Mouse (Mus musculus): Measurements from ENCODE around the gene Tmem52b.
A peak's percentile ranks its signal among the peaks of the same experiment; 100 is the strongest.

Gene Tmem52b

GRCm38 (mm10) chr6:129532556-129532941 lies 20.2 kb downstream of the Tmem52b start:
- DNase-seq (ENCODE audit: low spot score): no peak

- peak; percentile 39 for DNase-seq (ENCODE audit: low spot score)
Observed at GRCm38 (mm10) chr6:129532942-129533860, 20.8 kb downstream of the Tmem52b start, which contains the start of gene Gabarapl1. TSS of gene Gabarapl1 (plus strand) at chr6:129533160.

- DNase-seq (ENCODE audit: low spot score): no peak
Observed at GRCm38 (mm10) chr6:129534057-129534456, 21.7 kb downstream of the Tmem52b start.

- DNase-seq (ENCODE audit: low spot score): no peak
Observed at GRCm38 (mm10) chr6:129534627-129535190, 22.4 kb downstream of the Tmem52b start.

- no peak for DNase-seq (ENCODE audit: low spot score)
Observed at GRCm38 (mm10) chr6:129535723-129536122, 23.4 kb downstream of the Tmem52b start.

- DNase-seq (ENCODE audit: low spot score): no peak
Observed at GRCm38 (mm10) chr6:129538555-129538954, 26.2 kb downstream of the Tmem52b start.

- DNase-seq (ENCODE audit: low spot score): no peak
Observed at GRCm38 (mm10) chr6:129541931-129542330, 29.6 kb downstream of the Tmem52b start.

- no peak for DNase-seq (ENCODE audit: low spot score)
Observed at GRCm38 (mm10) chr6:129542540-129542939, 30.2 kb downstream of the Tmem52b start.

- peak; percentile 7 for DNase-seq (ENCODE audit: low spot score)
Observed at GRCm38 (mm10) chr6:129543709-129544606, 31.6 kb downstream of the Tmem52b start.

GRCm38 (mm10) chr6:129547277-129547676 lies 34.9 kb downstream of the Tmem52b start:
- no peak for DNase-seq (ENCODE audit: low spot score)

- DNase-seq (ENCODE audit: low spot score): no peak
Observed at GRCm38 (mm10) chr6:129548009-129548408, 35.7 kb downstream of the Tmem52b start.

- DNase-seq (ENCODE audit: low spot score): no peak
Observed at GRCm38 (mm10) chr6:129557298-129558023, 45.1 kb downstream of the Tmem52b start.

- DNase-seq (ENCODE audit: low spot score): peak; percentile 41
Observed at GRCm38 (mm10) chr6:129558946-129559640, 46.7 kb downstream of the Tmem52b start.

- no peak for DNase-seq (ENCODE audit: low spot score)
Observed at GRCm38 (mm10) chr6:129559641-129560027, 47.3 kb downstream of the Tmem52b start.

- no peak for DNase-seq (ENCODE audit: low spot score)
Observed at GRCm38 (mm10) chr6:129565257-129565656, 52.9 kb downstream of the Tmem52b start.

Measured in T-cell, adult 2 months (primary cell).